Mouse (Mus musculus) cerebellum, adult 2 months (tissue): ENCODE data around the gene Rapgef5.

Source experiments
- CTCF ChIP-seq: fragments of 200-500 bp; IDR thresholded peaks from 2 replicates; pipeline ENCODE4 v1.5.1; 2011; ENCODE audit warnings: low read depth, mild to moderate bottlenecking, control low read depth, low read length, moderate library complexity, borderline replicate concordance; ENCODE audit not compliant: insufficient read depth
- POLR2A ChIP-seq: fragments of 200-500 bp; IDR thresholded peaks from 2 replicates; pipeline ENCODE4 v1.6.1; 2011; ENCODE audit warnings: low read length, control low read depth, borderline replicate concordance; ENCODE audit not compliant: insufficient read depth

DNA sequence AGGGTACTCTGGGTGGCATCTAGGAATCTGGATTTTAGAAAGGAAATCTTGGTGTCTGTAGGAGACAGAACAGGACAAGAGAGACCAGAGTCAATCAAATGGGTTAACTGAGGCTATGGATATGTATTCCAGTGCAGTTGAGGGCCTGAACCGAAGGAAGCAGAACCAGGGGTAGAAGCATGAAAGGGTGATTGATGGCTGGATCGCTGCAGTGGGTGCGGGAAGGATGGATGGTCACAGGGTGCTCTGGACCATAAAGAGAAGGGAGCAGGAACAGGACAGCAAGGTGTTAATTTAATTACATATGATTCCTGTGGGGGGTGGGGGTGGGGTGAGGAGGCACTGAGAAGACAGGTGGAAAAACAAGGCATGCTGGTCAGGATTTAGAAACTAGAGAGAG is 76.3 kb downstream of the Rapgef5 start:
- no peak for TF ChIP-seq POLR2A
- no peak for TF ChIP-seq CTCF
